Mouse (Mus musculus): ENCODE results near the gene Pramef8. TPM values are rescaled to one million over a fixed set of nuclear protein-coding genes. Genes with fewer than 3 reads are reported as not detected.

Gene Pramef8
- 26.5 TPM for polyA plus RNA-seq (2014; fragmentation: Illumina TruSeq; extraction: RNeasy Lipid Tissue Mini Kit (QIAGEN cat#74804); ENCODE audit: low read depth, low replicate concordance)

DNA sequence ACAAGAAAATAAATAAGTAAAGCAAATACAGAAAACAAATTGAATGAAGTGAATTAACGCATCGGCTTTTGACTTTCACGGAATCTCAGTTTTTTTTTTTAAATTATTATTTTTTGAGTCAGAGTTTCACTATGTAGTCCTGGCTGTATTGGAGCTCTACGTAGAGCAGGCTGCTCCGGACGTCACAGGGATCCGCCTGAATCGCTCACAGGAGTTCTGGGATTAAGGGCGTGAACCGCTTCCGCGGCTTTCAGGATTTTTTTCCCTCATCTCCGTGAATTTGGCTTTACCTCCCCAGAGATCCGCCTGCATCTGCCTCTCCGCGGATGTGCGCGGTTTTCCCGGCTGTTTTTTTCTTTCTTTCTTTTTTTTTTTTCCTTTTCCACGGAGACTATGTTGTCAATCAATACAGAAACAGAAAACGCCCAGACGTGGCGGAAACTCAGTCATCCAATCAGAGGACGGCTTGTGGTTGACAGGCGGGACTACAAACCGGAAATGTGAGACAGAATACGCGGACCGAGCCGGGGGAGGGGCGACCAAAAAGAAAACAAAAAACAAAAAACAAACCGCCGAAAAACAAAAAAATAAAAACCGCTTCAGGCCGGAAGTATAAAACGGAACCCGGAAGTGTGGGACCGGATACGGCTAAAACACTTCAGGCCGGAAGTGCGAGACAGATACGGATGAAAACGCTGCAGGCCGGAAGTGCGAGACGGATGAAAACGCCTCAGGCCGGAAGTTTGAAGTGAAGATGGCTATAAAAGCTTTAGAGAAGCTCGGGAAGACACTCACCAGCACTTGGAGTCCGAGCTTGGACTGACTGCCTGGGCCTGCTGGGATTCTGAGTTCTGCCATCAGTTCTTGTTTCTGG is at the start of gene Pramef8:
Gene Pramef8 (plus strand): TSS at position 208 of the 874 bp plus-strand sequence.

DNA sequence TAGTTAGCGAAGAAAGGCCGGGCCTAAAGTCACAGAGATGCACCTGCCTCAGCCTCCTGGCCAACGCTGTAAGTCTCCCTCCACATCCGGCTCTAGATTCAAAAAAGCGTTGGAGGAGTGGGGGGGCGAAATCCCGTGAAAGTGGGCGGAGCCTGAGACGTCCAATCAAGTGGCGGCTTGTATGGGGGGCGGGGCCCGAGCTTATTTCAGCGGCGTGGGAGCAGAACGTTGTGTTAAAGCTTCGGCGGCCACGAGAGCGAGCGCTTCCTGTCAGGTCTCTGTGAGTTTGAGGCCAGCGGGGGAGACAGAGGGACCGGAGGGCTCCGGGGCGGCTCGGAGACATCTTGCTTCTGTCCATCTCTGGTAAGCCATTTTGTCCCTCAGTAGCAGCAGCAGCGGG is 18.0 kb upstream of the Pramef8 start, which contains the start of gene Pramel1:
Gene Pramel1 (plus strand): TSS at position 248 of the 400 bp plus-strand sequence.

DNA sequence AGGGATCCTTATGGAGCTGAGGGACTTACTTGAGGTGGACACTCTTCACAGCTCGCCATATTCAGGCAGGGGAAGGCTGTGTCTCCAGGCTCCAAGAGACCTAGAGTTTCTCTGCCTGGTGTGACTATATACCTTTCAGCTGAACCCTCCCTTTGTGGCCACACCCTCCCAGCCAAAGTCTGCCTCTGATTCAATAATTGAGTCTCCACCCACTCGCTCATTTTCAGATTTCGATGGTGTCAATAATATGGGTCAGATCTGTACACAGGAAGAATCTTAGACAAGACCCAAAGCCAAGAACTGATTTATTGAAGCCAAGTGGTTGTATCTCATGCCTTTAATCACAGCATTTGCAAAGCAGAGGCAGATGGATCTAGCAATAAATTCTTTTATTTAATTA is 38.0 kb downstream of the Pramef8 start, which contains the start of gene Oog4:
Gene Oog4 (minus strand): TSS at position 101 of the 400 bp plus-strand sequence.

Other genes with a start within 250 kb of the Pramef8 start
- gene Prdm2, start 199.4 kb upstream of the Pramef8 start, polyA plus RNA-seq (2014; fragmentation: Illumina TruSeq; extraction: RNeasy Lipid Tissue Mini Kit (QIAGEN cat#74804); ENCODE audit: low read depth, low replicate concordance): 68.0 TPM
- gene Pdpn, start 112.9 kb upstream of the Pramef8 start, polyA plus RNA-seq (2014; fragmentation: Illumina TruSeq; extraction: RNeasy Lipid Tissue Mini Kit (QIAGEN cat#74804); ENCODE audit: low read depth, low replicate concordance): 5.3 TPM
- not detected for gene Lrrc38, start 62.7 kb upstream of the Pramef8 start, polyA plus RNA-seq (2014; fragmentation: Illumina TruSeq; extraction: RNeasy Lipid Tissue Mini Kit (QIAGEN cat#74804); ENCODE audit: low read depth, low replicate concordance)
- gene Pramel1, start 18.0 kb upstream of the Pramef8 start, polyA plus RNA-seq (2014; fragmentation: Illumina TruSeq; extraction: RNeasy Lipid Tissue Mini Kit (QIAGEN cat#74804); ENCODE audit: low read depth, low replicate concordance): 31.7 TPM
- 0.29 TPM for gene Oog4, start 37.9 kb downstream of the Pramef8 start, polyA plus RNA-seq (2014; fragmentation: Illumina TruSeq; extraction: RNeasy Lipid Tissue Mini Kit (QIAGEN cat#74804); ENCODE audit: low read depth, low replicate concordance)
- not detected for gene Gm13043, start 98.9 kb downstream of the Pramef8 start, polyA plus RNA-seq (2014; fragmentation: Illumina TruSeq; extraction: RNeasy Lipid Tissue Mini Kit (QIAGEN cat#74804); ENCODE audit: low read depth, low replicate concordance)
- gene Gm13040, start 123.5 kb downstream of the Pramef8 start, polyA plus RNA-seq (2014; fragmentation: Illumina TruSeq; extraction: RNeasy Lipid Tissue Mini Kit (QIAGEN cat#74804); ENCODE audit: low read depth, low replicate concordance): not detected
- gene BC080695, start 139.3 kb downstream of the Pramef8 start, polyA plus RNA-seq (2014; fragmentation: Illumina TruSeq; extraction: RNeasy Lipid Tissue Mini Kit (QIAGEN cat#74804); ENCODE audit: low read depth, low replicate concordance): not detected
- not detected for gene Gm13057, start 139.3 kb downstream of the Pramef8 start, polyA plus RNA-seq (2014; fragmentation: Illumina TruSeq; extraction: RNeasy Lipid Tissue Mini Kit (QIAGEN cat#74804); ENCODE audit: low read depth, low replicate concordance)
- not detected for gene Gm13083, start 202.6 kb downstream of the Pramef8 start, polyA plus RNA-seq (2014; fragmentation: Illumina TruSeq; extraction: RNeasy Lipid Tissue Mini Kit (QIAGEN cat#74804); ENCODE audit: low read depth, low replicate concordance)
- gene Gm13088, start 244.8 kb downstream of the Pramef8 start, polyA plus RNA-seq (2014; fragmentation: Illumina TruSeq; extraction: RNeasy Lipid Tissue Mini Kit (QIAGEN cat#74804); ENCODE audit: low read depth, low replicate concordance): not detected

Data from testis, adult 10 weeks (tissue).